Mouse (Mus musculus): Measurements from ENCODE around the gene Nav3. TPM values are rescaled to one million over a fixed set of nuclear protein-coding genes. Genes with fewer than 3 reads are reported as not detected.
A peak's percentile ranks its signal among the peaks of the same experiment; 100 is the strongest.

Gene Nav3
- polyA plus RNA-seq, 1 experiment from 2014 or later: 2.4 TPM

DNA sequence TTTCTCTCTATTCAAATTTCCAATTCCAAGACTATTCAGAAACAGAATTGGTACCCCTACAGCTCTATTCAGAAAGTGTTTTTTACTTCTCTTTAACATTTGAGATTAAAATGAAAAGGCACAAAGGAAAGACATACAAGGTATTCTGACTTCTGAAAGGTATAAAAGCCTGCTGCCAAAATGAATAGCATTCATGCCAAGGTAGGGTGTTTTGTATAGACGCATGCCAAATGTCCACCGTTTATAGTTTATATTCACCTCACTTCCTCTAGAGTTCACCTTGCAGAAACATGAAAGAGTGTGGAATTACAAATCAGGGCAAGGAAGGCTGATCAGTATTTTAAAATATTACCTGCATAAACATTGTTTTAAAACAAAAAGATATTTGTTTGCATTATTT lies 737.2 kb downstream of the Nav3 start:
- no peak for ATAC-seq (ENCODE audit: insufficient read depth, low FRiP score)

DNA sequence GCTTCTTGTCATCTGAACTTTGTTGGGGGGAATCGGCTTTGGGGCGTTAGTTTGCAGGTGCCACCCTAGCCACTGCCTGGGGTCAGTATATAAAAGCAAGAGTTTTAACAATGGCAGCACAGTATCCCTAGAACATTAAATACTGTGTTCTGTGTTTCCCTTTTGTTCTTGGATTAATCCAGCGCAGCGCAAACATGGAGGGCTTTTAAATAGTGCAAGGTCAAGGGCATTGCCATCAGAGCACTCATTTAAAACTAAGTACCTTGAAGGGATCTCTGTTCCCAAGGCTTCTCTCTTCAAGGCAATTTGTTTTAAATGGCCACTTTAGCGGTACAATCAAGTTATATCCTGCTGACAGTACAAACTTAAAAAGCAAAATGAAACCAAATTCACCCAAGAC lies 737.6 kb downstream of the Nav3 start:
- no peak overlapping the region for H3K27ac ChIP-seq (ENCODE audit: low read length)
- no peaks in the 10 kb centered on the region for H3K4me1 ChIP-seq (ENCODE audit: control insufficient read depth, insufficient read depth, low read length)
- no peak overlapping the region for H3K9ac ChIP-seq (ENCODE audit: low read length)
- H3K36me3 ChIP-seq (ENCODE audit: control insufficient read depth, insufficient read depth, low read length): no peaks in the 10 kb centered on the region
- no peak overlapping the region for H3K4me2 ChIP-seq (ENCODE audit: low read depth, low read length)
- no peak overlapping the region for H3K4me3 ChIP-seq (replicated peaks; ENCODE audit: low read length)
- H3K9me3 ChIP-seq (replicated peaks; ENCODE audit: control insufficient read depth, low read length): no peaks in the 10 kb centered on the region
- no peak for ATAC-seq (ENCODE audit: insufficient read depth, low FRiP score)
- no peaks in the 10 kb centered on the region for H3K27me3 ChIP-seq (ENCODE audit: control insufficient read depth, insufficient read depth, low read length)
- 79% methylated on average over 5 of the region's 5 CpGs for WGBS

More for the DNA sequence above, 737.2 kb downstream of the Nav3 start:
- 48% methylated on average over 2 of the region's 2 CpGs for WGBS
- Histone ChIP-seq H3K4me1 (ENCODE audit: control insufficient read depth, insufficient read depth, low read length) (no peaks in the 10 kb centered on the region), H3K36me3 (ENCODE audit: control insufficient read depth, insufficient read depth, low read length) (no peaks in the 10 kb centered on the region), H3K27ac (ENCODE audit: low read length) (no peak overlapping the region), H3K9me3 (replicated peaks; ENCODE audit: control insufficient read depth, low read length) (no peaks in the 10 kb centered on the region), H3K4me3 (replicated peaks; ENCODE audit: low read length) (no peak overlapping the region), H3K27me3 (ENCODE audit: control insufficient read depth, insufficient read depth, low read length) (no peaks in the 10 kb centered on the region), H3K9ac (ENCODE audit: low read length) (no peak overlapping the region), H3K4me2 (ENCODE audit: low read depth, low read length) (no peak overlapping the region)

DNA sequence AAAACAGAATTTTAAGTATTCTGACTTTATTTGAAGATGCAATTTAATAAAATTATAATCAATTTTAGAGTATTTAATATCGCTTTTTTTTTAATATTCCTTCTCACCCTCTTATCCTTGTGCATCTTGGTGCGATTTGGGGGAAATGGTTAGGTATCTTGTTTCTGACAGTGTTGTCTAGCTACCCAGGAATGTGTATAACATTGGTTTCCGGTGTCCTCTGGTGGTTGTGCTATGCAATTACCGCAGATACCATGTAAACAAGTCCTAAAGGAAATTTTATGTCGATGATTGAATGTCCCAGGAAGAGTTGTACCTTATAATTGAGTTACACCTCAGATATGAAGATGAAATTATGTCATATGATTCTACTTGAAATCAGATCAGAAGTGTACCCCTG lies 743.0 kb downstream of the Nav3 start:
- no peaks in the 10 kb centered on the region for H3K36me3 ChIP-seq (ENCODE audit: control insufficient read depth, insufficient read depth, low read length)
- WGBS: 33% methylated on average over 5 of the region's 5 CpGs
- ATAC-seq (ENCODE audit: insufficient read depth, low FRiP score): no peak

DNA sequence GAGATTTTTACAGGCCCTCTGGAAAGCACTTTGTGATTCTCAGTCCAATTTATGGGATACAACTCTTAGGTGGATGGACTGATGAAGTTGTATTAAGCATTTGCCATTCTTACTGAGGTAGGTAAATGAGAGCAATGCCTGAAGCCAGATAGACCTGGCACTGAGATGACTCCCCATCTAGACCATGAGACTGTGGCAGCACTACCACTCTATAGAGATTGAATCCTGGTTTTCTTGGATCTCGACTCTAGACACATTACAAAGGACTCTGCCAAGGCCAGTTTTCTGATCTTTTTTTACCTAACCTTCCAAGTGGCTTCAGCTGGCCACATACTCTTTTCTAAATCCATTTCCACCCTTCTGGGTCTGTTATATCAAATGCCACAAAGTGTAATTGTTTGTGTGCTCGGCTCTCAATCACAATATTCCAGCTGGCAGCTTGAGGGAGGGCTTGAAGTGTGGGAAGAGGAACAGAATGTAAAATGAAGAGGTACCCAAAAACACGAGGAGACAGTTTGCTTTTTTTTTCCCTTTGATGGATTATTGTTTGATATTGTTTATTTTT lies 756.2 kb downstream of the Nav3 start:
- Histone ChIP-seq H3K9me3 (replicated peaks; ENCODE audit: control insufficient read depth, low read length) (no peaks in the 10 kb centered on the region), H3K4me1 (ENCODE audit: control insufficient read depth, insufficient read depth, low read length) (no peaks in the 10 kb centered on the region), H3K36me3 (ENCODE audit: control insufficient read depth, insufficient read depth, low read length) (no peaks in the 10 kb centered on the region), H3K27ac (ENCODE audit: low read length) (no peak overlapping the region), H3K4me3 (replicated peaks; ENCODE audit: low read length) (no peak overlapping the region), H3K9ac (ENCODE audit: low read length) (no peak overlapping the region), H3K27me3 (ENCODE audit: control insufficient read depth, insufficient read depth, low read length) (no peaks in the 10 kb centered on the region), H3K4me2 (ENCODE audit: low read depth, low read length) (no peak overlapping the region)
- no peak for ATAC-seq (ENCODE audit: insufficient read depth, low FRiP score)
- 56% methylated on average over 3 of the region's 3 CpGs for WGBS

More for the DNA sequence above, 743.0 kb downstream of the Nav3 start:
- Histone ChIP-seq H3K27ac (ENCODE audit: low read length) (no peak overlapping the region), H3K9ac (ENCODE audit: low read length) (no peak overlapping the region), H3K9me3 (replicated peaks; ENCODE audit: control insufficient read depth, low read length) (no peaks in the 10 kb centered on the region), H3K27me3 (ENCODE audit: control insufficient read depth, insufficient read depth, low read length) (no peaks in the 10 kb centered on the region), H3K4me2 (ENCODE audit: low read depth, low read length) (no peak overlapping the region), H3K4me3 (replicated peaks; ENCODE audit: low read length) (no peak overlapping the region), H3K4me1 (ENCODE audit: control insufficient read depth, insufficient read depth, low read length) (no peaks in the 10 kb centered on the region)

DNA sequence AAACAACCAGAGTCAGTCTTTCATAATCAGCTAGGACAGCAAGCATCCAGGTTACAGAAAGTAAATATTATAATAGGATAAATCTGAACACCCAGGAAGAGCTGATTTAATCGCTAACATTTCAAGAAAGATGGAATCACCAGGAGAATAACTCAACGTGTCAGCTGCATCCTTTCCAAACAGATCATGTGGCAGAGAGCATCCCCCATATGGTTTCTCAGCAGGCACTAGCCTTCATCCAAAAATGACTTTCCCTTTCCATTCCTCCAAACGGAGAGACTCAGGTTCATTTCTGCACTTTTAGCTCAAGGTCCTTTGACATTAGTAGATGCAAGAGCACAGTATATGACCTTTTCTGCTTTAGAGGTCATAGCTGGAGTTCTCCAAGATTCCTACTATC lies 765.4 kb downstream of the Nav3 start:
- 65% methylated on average over 3 of the region's 3 CpGs for WGBS
- Histone ChIP-seq H3K9me3 (replicated peaks; ENCODE audit: control insufficient read depth, low read length) (no peaks in the 10 kb centered on the region), H3K9ac (ENCODE audit: low read length) (no peak overlapping the region), H3K27me3 (ENCODE audit: control insufficient read depth, insufficient read depth, low read length) (no peaks in the 10 kb centered on the region), H3K4me3 (replicated peaks; ENCODE audit: low read length) (no peak overlapping the region), H3K4me1 (ENCODE audit: control insufficient read depth, insufficient read depth, low read length) (no peaks in the 10 kb centered on the region), H3K27ac (ENCODE audit: low read length) (no peak overlapping the region), H3K36me3 (ENCODE audit: control insufficient read depth, insufficient read depth, low read length) (no peaks in the 10 kb centered on the region), H3K4me2 (ENCODE audit: low read depth, low read length) (no peak overlapping the region)
- ATAC-seq (ENCODE audit: insufficient read depth, low FRiP score): no peak

DNA sequence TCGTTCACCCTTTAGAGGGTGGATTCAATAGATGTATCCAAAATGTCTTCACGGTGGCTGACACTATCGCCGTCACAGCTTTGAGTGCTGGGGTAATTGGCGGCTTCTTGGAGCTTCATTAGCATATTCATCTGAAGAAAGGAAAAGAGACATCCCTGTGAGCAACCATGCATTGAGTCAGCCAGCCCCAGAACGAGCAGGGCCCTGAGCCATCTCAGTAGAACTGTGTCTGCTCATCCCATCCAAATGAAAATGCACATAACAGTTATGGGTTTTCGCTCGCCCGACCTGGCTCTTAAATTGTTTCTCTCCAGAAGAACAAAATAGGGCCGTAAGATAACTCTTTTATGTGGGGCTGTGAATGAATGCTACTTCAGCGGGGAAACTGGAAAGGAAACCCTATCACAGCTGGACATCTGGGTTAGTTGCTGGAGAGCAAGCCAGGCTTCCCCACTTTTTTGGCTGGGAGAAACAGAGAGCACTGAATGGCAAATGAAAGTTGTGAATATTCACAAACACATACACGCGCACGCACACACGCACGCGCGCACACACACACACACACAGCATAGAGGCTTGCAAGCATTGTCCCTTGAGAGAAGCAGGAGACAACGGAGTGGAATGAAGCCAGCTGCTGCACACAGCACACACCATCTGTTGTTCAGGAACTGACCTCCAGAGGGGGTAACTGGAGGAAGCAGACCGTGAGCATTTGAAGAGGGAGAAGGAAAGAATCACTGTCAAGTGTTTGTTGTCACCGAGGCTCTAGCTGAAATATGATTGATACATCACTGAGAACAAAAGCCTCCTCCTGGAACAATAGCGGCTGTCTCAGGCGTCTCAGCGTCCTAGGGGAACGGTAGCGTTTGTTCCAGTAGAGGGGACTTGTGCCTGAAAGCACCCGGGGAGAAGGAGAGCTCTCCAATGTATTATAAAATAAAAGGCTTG lies 771.6 kb downstream of the Nav3 start:
- H3K9ac ChIP-seq (ENCODE audit: low read length): no peak overlapping the region
- H3K9me3 ChIP-seq (replicated peaks; ENCODE audit: control insufficient read depth, low read length): no peaks in the 10 kb centered on the region
- H3K4me3 ChIP-seq (replicated peaks; ENCODE audit: low read length): no peak overlapping the region
- H3K36me3 ChIP-seq (ENCODE audit: control insufficient read depth, insufficient read depth, low read length): no peaks in the 10 kb centered on the region
- no peak for ATAC-seq (ENCODE audit: insufficient read depth, low FRiP score)
- no peaks in the 10 kb centered on the region for H3K4me1 ChIP-seq (ENCODE audit: control insufficient read depth, insufficient read depth, low read length)
- peak overlapping the region; percentile 33 for H3K4me2 ChIP-seq (ENCODE audit: low read depth, low read length)
- 45% methylated on average over 27 of the region's 27 CpGs for WGBS
- H3K27ac ChIP-seq (ENCODE audit: low read length): no peak overlapping the region
- H3K27me3 ChIP-seq (ENCODE audit: control insufficient read depth, insufficient read depth, low read length): no peaks in the 10 kb centered on the region

DNA sequence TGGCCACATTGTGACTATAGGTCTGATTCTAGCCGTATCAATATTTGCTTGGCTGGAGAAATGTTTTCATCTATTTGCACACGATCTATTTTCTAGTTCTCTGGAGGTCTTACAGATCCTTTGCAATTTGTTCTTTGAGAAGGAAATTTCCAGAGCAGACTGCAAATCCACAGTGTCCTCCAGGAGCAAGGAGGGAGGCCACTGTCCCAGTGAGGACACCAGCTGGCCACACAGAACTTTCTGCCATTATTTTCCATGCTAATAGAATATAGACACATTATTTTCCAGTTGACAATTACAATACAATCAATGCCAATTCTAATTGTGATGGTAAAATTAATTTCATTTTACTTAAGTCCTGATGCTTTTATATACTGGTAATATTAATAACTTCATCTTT lies 783.1 kb downstream of the Nav3 start:
- ATAC-seq (ENCODE audit: insufficient read depth, low FRiP score): no peak
- 73% methylated on average over 2 of the region's 2 CpGs for WGBS

DNA sequence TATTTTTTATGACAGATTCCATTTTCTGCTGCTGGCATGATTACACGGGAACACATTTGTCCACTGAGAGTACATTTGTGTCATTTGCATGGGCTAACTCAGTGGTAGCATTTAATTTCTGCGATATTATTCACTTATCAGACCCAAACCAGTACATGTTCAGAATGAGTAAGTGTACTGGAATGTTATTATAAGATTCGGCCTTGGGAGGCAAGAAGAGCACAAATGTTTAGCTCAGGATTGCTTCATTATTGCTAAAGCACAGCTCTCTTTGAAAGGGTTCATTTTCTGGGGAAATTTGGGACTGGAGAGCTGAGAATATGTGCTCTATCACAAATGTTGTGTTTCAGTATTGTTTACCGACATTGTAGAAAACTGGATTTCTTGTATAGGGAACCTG lies 788.6 kb downstream of the Nav3 start:
- Histone ChIP-seq H3K4me3 (replicated peaks; ENCODE audit: low read length) (no peak overlapping the region), H3K36me3 (ENCODE audit: control insufficient read depth, insufficient read depth, low read length) (no peaks in the 10 kb centered on the region), H3K27me3 (ENCODE audit: control insufficient read depth, insufficient read depth, low read length) (no peaks in the 10 kb centered on the region), H3K4me1 (ENCODE audit: control insufficient read depth, insufficient read depth, low read length) (no peaks in the 10 kb centered on the region), H3K27ac (ENCODE audit: low read length) (no peak overlapping the region), H3K4me2 (ENCODE audit: low read depth, low read length) (no peak overlapping the region), H3K9me3 (replicated peaks; ENCODE audit: control insufficient read depth, low read length) (no peaks in the 10 kb centered on the region), H3K9ac (ENCODE audit: low read length) (no peak overlapping the region)
- WGBS: 76% methylated on average over 4 of the region's 4 CpGs
- ATAC-seq (ENCODE audit: insufficient read depth, low FRiP score): no peak

More for the DNA sequence above, 783.1 kb downstream of the Nav3 start:
- H3K9ac ChIP-seq (ENCODE audit: low read length): no peak overlapping the region
- H3K27me3 ChIP-seq (ENCODE audit: control insufficient read depth, insufficient read depth, low read length): no peaks in the 10 kb centered on the region
- H3K4me3 ChIP-seq (replicated peaks; ENCODE audit: low read length): no peak overlapping the region
- no peaks in the 10 kb centered on the region for H3K9me3 ChIP-seq (replicated peaks; ENCODE audit: control insufficient read depth, low read length)
- no peaks in the 10 kb centered on the region for H3K36me3 ChIP-seq (ENCODE audit: control insufficient read depth, insufficient read depth, low read length)
- no peaks in the 10 kb centered on the region for H3K4me1 ChIP-seq (ENCODE audit: control insufficient read depth, insufficient read depth, low read length)
- H3K27ac ChIP-seq (ENCODE audit: low read length): no peak overlapping the region
- H3K4me2 ChIP-seq (ENCODE audit: low read depth, low read length): no peak overlapping the region

DNA sequence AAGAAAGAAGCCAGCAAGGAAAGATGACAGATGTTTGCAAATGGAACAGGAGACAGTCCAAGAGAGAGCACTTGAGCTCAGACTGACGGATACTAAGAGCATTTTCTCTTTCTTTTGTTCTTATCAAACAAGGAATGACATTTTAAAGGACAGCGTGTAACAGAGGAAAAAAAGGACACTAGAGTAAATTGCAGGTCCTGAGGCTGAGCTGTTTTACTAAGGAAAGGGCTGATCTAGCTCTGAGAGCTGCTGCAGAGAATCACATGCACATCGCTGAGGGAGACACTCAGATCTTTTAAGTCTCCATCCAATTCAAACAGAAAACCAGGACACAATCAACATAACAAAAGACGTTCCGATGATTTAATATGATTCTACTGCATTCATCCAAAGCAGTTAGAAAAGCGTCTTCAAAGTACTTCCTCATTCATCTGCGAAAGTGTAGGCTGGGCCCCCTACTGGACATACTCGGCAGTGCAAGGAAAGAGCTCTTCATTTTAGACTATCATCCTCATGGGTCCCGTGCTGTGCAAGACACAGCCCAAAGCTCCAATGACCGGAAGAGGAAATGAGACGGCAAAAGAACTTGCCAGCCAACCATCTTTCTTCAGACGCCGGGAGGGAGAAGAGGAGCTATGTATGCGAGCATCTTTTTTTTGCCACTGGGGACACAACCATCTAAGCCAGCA lies 791.2 kb downstream of the Nav3 start:
- WGBS: 34% methylated on average over 14 of the region's 14 CpGs
- H3K36me3 ChIP-seq (ENCODE audit: control insufficient read depth, insufficient read depth, low read length): no peaks in the 10 kb centered on the region
- H3K4me1 ChIP-seq (ENCODE audit: control insufficient read depth, insufficient read depth, low read length): no peaks in the 10 kb centered on the region
- no peak overlapping the region for H3K9ac ChIP-seq (ENCODE audit: low read length)
- no peaks in the 10 kb centered on the region for H3K27me3 ChIP-seq (ENCODE audit: control insufficient read depth, insufficient read depth, low read length)
- no peaks in the 10 kb centered on the region for H3K9me3 ChIP-seq (replicated peaks; ENCODE audit: control insufficient read depth, low read length)
- H3K4me3 ChIP-seq (replicated peaks; ENCODE audit: low read length): 0 out of 2 replicates have a peak overlapping the region, but pooled peaks have one; percentile 8
- peak; percentile 50; the same call in 1 of the 2 replicates for ATAC-seq (ENCODE audit: insufficient read depth, low FRiP score)
- H3K27ac ChIP-seq (ENCODE audit: low read length): no peak overlapping the region
- H3K4me2 ChIP-seq (ENCODE audit: low read depth, low read length): peak overlapping the region; percentile 32; the same call in 1 of the 2 replicates
